Mouse (Mus musculus) gastrocnemius, adult 2 months (tissue): ENCODE results near the gene Epha2. TPM values are rescaled to one million over a fixed set of nuclear protein-coding genes. Genes with fewer than 3 reads are reported as not detected.

Source experiments
- DNase-seq: peaks from one replicate; pipeline ENCODE4 v3.0.0; 2022
- H3K27ac ChIP-seq: fragments of 200-600 bp; 2 replicates; pipeline ENCODE4 v1.8.1; 2022; ENCODE audit warnings: mild to moderate bottlenecking
- H3K4me3 ChIP-seq: fragments of 200-600 bp; 2 replicates; pipeline ENCODE4 v1.8.1; 2022; ENCODE audit warnings: mild to moderate bottlenecking, moderate library complexity
- CTCF ChIP-seq: fragments of 200-600 bp; IDR thresholded peaks from 2 replicates; pipeline ENCODE4 v1.8.1; 2022; ENCODE audit warnings: antibody characterized with exemption, mild to moderate bottlenecking, moderate library complexity
- intact Hi-C: fragments of 180-260 bp; cut with DNase I; formaldehyde crosslinking; loops from one replicate; pipeline ENCODE4 v1.15.1; 2025
- total RNA-seq, 2 experiments: library from RNA; stranded (reverse); gene quantifications; 2 replicates each; pipeline ENCODE4 v1.2.3; 2021

The Epha2 gene
- total RNA-seq, 2 experiments from 2014 or later, result 1.8 to 2.6 TPM

GRCm38 (mm10) chr4:141270201-141270940, 30.7 kb upstream of the Epha2 start:
- intact Hi-C loops, result no loop called here
- H3K27ac ChIP-seq, result no peak overlapping the region
- TF ChIP-seq CTCF, result no peak
- H3K4me3 ChIP-seq, result no peak overlapping the region
- DNase-seq, result no peak

GRCm38 (mm10) chr4:141271228-141271627, 29.8 kb upstream of the Epha2 start:
- H3K4me3 ChIP-seq, result no peak overlapping the region
- intact Hi-C loops, result no loop called here
- DNase-seq, result no peak
- no peak overlapping the region for H3K27ac ChIP-seq
- TF ChIP-seq CTCF, result no peak

- no peak overlapping the region for H3K4me3 ChIP-seq
- DNase-seq, result no peak
- intact Hi-C loops, result no loop called here
- no peak for TF ChIP-seq CTCF
- no peak overlapping the region for H3K27ac ChIP-seq
Measured at GRCm38 (mm10) chr4:141271721-141272120, 29.3 kb upstream of the Epha2 start.

GRCm38 (mm10) chr4:141272878-141273277, 28.2 kb upstream of the Epha2 start:
- DNase-seq, result no peak
- intact Hi-C loops, result loop anchor here (1.0 kb wide), 1 partner anchor 90 kb away; no protein-coding TSS in a partner anchor
- TF ChIP-seq CTCF, result no peak
- Histone ChIP-seq H3K4me3 (peak overlapping the region; percentile 49), H3K27ac (peak overlapping the region; percentile 44; the same call in 1 of the 2 replicates)

GRCm38 (mm10) chr4:141273296-141273695, 27.7 kb upstream of the Epha2 start:
- peak; percentile 90 for DNase-seq
- Histone ChIP-seq H3K27ac (peak overlapping the region; percentile 44), H3K4me3 (peak overlapping the region; percentile 49)
- no peak; the same call in 1 of the 2 replicates for TF ChIP-seq CTCF
- intact Hi-C loops, result loop anchor here (1.0 kb wide), 1 partner anchor 90 kb away; no protein-coding TSS in a partner anchor

GRCm38 (mm10) chr4:141274485-141275341, 26.3 kb upstream of the Epha2 start:
- Histone ChIP-seq H3K27ac (peak overlapping the region; percentile 12; the same call in 1 of the 2 replicates), H3K4me3 (no peak overlapping the region)
- DNase-seq, result no peak
- intact Hi-C loops, result no loop called here
- TF ChIP-seq CTCF, result no peak

GRCm38 (mm10) chr4:141277157-141277556, 23.9 kb upstream of the Epha2 start:
- Histone ChIP-seq H3K4me3 (no peak overlapping the region), H3K27ac (peak overlapping the region; percentile 84)
- no peak for TF ChIP-seq CTCF
- DNase-seq, result no peak
- intact Hi-C loops, result no loop called here

- peak; percentile 88 for DNase-seq
- TF ChIP-seq CTCF, result peak; percentile 30; the same call in 1 of the 2 replicates
- intact Hi-C loops, result no loop called here
- H3K4me3 ChIP-seq, result peak overlapping the region; percentile 64
- H3K27ac ChIP-seq, result peak overlapping the region; percentile 84
Measured at GRCm38 (mm10) chr4:141278154-141278553, 22.9 kb upstream of the Epha2 start.

GRCm38 (mm10) chr4:141279327-141279726, 21.7 kb upstream of the Epha2 start:
- no peak for DNase-seq
- intact Hi-C loops, result no loop called here
- TF ChIP-seq CTCF, result no peak
- Histone ChIP-seq H3K27ac (peak overlapping the region; percentile 84), H3K4me3 (peak overlapping the region; percentile 64)

- Histone ChIP-seq H3K27ac (peak overlapping the region; percentile 84), H3K4me3 (no peak overlapping the region)
- DNase-seq, result no peak
- TF ChIP-seq CTCF, result no peak
- intact Hi-C loops, result no loop called here
Measured at GRCm38 (mm10) chr4:141279783-141280182, 21.3 kb upstream of the Epha2 start.

GRCm38 (mm10) chr4:141280471-141280870, 20.6 kb upstream of the Epha2 start:
- intact Hi-C loops, result no loop called here

GRCm38 (mm10) chr4:141281153-141281552, 19.9 kb upstream of the Epha2 start:
- Histone ChIP-seq H3K27ac (no peak overlapping the region), H3K4me3 (no peak overlapping the region)
- TF ChIP-seq CTCF, result no peak
- no peak for DNase-seq
- intact Hi-C loops, result no loop called here

More at GRCm38 (mm10) chr4:141280471-141280870, 20.6 kb upstream of the Epha2 start:
- no peak for TF ChIP-seq CTCF
- DNase-seq, result no peak
- Histone ChIP-seq H3K27ac (no peak overlapping the region), H3K4me3 (no peak overlapping the region)

GRCm38 (mm10) chr4:141281578-141281977, 19.5 kb upstream of the Epha2 start:
- DNase-seq, result no peak
- Histone ChIP-seq H3K4me3 (no peak overlapping the region), H3K27ac (no peak overlapping the region)
- intact Hi-C loops, result no loop called here
- no peak for TF ChIP-seq CTCF
